Mouse (Mus musculus) CD8-positive naive resting alpha-beta T cell, adult 2 months (primary cell): ENCODE measurements around the gene Ano10.
"Not testable (repeated sequence)": the region's sequence is repeated elsewhere in the genome, so short reads cannot be mapped to it uniquely, and the experiment has no call there.

Experiments
- DNase-seq, 2 experiments: peaks; one replicate each; pipeline ENCODE4 v3.0.0; 2022; ENCODE audit warnings: low read depth in 2 of 2, low spot score in 2 of 2

The Ano10 gene

DNA sequence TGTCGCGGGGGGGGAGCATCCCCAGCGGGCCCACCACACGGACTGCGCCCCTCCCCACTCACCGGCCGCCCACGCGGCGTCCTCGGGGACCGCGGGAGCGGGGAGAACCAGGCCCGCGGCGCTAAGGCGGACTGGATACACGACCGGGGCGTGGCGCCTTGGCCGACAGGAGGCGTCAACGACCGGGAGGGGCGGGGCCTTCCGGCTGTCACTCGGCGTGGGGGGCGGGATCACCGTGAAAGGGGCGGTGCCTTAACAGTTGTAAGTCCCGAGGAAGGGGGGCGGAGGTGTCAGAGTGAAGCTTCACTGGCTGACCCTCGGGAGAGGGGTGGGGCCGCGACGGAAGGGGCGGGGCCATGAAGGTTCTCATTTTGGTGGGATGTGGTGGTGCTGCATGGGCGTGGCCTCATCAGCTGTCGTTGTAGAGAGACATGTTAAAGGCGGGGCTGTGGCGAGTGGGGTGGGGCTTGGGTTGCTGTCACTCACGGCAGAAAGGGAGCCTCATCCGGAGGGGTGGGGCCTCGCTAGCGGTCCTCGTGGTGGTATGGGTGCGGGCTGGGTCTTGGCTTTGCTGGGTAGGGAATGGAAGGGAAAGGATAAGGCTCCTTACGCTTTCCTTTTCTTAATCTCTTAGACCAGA, at the start of gene Ano10:
TSS of gene Ano10 (minus strand) at position 182 of the 640 bp plus-strand sequence.
- peak; percentile 95 to 98 for DNase-seq

DNA sequence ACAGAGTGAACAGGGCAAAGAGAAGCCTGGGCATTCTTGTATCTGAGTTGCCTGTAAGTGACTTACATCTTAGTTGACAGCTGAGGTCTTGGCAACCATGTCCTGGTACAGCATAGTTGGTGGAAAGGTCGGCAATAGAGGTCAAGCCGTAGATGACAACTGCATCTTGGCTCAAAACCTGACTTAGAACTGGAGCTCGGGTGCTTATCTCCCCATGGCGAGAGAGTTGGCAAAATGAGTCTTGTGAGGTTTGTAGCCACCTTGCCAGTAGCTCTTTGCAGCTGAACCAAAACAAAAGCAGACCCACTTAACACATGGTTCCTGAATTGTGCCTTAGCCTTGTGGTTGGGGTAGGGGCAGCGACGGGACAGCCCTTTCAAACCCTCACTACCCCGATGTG, 49.2 kb upstream of the Ano10 start:
- DNase-seq: no peak

DNA sequence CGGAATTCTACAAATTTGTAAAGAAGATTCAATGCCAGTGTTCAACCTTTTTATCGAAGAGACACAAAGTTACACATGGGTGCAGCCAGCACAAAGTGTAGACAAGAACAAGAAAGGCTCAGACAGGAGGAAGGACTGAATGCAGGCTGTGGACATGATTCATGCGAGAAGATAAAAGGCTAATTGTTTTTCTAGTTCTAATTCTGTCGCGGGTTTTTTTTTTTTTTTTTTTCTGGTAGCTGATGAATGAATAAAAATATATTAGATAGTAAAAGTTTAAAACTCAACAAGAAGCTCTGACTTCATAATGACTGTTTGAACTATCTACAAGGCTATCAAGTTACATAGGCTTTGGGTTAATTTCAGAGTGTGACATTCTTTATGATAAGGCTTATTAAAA, 45.7 kb upstream of the Ano10 start:
- no peak for DNase-seq

DNA sequence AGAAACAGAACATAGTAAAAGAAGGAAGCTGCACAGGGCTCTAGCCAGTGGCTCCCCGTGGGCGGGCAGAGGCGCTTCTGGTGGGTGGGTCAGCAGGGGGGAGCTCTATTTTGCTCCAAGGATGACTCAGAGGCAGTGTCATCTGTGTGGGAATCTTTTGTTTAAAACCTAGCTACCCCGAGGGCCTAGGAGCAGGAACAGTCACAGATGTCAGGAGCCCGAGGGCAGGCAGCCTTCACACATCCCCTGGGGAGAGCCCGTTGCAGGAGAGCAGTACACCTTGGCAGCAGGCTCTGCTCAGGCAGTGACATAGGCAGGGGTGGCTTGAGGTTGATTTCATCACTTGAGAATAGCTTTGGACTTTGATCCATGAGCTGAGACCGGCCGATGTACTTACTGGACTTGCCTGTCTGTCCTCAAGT, 43.3 kb upstream of the Ano10 start:
- DNase-seq: no peak

DNA sequence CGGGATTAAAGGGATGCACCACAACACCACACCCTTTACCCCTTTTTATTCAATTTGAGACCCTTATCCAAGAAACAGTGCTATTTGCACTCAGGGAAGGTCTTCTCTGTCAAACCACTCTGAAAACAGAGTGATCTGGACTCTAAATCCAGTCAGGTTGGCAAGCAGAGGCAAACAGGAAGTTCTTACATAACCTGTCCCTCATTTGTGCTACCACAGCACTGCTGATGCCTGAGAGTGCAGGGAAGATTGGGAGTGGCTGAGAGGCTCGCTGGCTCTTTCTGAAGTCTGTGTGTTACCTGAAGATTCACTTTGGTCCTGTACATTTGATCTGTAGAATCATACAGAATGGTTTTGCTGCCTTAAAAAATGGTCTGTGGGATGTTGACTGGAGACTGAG, 42.5 kb upstream of the Ano10 start:
- DNase-seq: no peak

DNA sequence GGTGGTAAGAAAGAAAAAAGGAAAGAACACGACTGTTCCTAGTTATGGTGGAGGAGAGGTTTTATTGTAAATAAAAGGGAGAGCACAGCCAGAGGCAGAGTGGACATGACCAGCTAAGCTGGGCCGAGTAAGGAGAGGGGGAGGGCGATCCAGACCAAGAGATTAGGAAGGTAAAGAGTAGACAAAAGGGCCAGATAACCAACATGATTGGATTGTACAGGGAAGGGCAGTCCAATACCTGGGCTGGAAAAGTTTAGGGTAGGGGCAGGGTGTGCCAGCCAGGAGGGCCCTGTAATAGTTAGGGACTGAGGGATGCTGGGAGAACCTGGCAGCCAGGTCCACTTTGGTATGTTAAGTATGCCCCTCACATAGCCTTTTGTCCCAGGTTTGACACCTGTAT, 34.0 kb upstream of the Ano10 start:
- DNase-seq: no peak

DNA sequence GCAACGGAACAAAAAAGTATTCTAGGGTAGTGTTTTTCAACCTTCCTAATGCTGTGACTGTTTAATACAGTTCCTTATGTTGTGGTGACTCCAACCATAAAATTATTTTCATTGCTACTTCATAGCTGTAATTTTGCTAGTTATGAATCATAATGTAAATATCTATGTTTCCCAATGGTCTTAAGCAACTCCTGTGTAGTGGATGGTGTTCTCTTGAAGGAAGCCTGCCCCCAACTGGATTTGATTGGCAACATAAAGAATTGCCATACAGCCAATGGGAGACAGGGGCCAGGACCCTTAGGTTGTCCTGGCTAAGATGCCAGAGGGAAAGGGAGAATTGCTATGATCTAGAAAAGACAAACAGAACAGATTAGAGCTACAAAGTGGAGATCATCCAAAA, 31.8 kb upstream of the Ano10 start:
- no peak for DNase-seq

DNA sequence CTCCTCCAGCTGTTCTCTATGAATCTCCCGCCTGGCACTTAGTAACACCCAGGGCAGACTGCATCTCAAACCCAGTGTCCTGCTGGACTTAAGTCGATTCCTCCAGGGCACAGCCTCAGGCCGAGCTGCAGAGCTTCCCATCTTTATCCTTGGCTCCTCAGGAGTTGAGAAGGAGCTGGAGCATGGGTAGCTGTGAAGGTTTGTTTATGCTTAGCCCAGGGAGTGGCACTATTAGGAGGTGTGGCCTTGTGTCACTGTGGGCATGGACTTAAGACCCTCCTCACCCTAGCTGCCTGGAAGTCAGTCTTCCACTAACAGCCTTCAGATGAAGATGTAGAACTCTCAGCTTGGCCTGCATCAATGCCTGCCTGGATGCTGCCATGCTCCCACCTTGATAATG, 28.1 kb upstream of the Ano10 start:
- no peak for DNase-seq

DNA sequence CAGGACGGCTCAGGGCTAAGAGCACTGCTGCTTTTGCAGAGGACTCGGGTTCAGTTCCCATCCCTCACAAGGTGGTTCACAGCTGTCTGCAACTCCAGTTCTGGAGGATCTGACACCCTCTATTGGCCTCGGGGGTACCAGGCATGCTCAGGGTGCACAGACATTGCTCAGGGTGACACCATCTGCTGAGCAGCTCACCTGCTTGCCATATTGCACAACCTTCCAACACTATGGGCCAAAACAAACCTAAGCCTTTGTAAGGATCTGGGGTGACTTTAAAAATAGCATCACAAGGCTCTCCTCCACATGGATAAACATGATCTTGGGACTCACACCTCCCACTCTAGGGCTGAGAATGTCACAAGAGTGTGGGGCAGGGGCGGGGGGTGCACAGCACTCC, 26.4 kb upstream of the Ano10 start:
- DNase-seq: no peak

DNA sequence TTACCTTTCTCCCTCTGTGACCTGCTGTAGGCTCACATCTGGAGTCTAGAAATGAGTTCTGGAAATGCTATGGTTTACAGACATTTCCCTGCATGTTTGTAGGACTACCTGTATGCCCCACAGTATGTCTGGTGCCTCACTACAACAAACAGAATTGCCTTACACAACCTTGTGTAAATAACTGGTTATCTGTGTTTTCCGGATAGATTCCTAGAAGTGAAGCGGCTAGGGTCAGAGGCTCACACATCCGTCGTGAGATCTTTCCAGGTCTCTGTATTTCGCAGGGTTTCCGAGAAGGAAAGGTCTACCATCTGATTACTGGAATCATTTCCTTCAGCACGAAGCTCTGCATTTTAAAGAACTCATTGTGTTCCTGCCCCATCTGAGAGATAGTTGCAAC, 22.3 kb upstream of the Ano10 start:
- DNase-seq: no peak

DNA sequence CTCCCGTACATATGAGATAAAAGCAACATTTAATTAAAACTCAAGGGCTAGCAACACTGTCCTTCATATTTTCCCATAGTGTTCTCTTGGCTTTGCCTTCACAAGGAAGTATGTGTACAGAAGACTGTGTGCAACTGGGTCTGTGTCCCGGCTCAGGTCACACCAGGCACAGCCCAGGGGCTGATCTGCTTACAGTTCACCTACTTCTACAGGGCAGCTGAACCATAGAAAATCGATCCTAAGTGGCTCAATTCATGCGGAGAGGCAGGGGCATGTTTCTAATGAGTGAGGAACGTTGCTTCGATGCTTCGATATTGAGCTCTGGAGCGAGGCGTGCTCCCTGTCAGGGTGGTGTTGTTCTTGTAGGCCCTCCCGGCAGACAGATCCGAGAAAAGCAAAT, 21.3 kb upstream of the Ano10 start:
- DNase-seq: no peak

DNA sequence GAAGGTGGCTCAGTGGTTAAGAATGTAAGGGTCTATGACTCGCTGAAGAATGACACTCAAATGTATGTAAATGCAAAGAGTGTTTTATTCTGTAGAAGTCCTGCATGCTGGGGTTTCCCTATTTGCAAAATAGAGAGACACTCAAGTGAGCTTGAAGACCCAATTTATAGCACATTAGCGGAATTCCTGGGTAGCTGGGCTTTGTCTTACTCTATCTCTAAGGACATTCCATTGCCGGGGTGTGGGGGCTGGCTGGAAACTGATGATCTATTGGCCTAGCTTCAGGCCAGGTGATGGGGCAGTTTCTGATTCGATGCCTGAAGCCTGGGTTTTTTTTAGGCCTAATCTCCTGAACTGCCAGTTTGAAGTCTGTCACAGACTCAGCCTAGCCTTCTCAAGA, 20.7 kb upstream of the Ano10 start:
- no peak for DNase-seq

DNA sequence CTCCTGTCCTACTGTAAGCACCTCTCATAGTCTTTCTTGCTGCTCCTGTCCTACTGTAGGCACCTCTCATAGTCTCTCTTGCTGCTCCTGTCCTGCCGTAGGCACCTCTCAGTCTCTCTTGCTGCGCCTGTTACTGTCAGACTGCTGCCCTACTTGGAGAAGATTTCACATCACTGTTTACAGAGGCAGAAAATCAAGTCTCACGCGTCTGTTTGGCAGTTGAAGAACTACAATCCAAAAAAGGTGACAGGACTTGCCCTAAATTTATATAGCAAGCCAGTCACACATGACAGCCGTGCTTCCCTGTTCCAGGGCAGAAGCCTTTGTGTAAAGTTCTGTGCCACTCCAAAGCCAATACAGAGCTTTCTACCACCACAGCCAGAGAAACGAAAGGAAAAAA, 20.2 kb upstream of the Ano10 start:
- DNase-seq: no peak

DNA sequence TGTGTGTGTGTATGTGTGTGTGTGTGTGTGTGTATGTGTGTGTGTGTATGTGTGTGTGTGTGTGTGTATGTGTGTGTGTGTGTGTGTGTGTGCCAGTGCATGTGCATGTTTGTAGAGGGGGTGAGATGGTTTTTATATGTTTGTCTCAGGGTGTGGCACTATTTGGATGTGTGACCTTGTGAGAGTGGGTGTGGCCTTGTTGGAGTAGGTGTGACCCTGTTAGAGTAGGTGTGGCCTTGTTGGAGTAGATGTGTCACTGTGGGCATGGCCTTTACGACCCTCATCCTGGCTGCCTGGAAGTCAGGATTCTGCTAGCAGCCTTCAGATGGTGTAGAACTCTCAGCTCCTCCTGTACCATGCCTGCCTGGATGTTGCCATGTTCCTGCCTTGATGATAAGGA, 18.9 kb upstream of the Ano10 start:
- DNase-seq: not testable (repeated sequence)

DNA sequence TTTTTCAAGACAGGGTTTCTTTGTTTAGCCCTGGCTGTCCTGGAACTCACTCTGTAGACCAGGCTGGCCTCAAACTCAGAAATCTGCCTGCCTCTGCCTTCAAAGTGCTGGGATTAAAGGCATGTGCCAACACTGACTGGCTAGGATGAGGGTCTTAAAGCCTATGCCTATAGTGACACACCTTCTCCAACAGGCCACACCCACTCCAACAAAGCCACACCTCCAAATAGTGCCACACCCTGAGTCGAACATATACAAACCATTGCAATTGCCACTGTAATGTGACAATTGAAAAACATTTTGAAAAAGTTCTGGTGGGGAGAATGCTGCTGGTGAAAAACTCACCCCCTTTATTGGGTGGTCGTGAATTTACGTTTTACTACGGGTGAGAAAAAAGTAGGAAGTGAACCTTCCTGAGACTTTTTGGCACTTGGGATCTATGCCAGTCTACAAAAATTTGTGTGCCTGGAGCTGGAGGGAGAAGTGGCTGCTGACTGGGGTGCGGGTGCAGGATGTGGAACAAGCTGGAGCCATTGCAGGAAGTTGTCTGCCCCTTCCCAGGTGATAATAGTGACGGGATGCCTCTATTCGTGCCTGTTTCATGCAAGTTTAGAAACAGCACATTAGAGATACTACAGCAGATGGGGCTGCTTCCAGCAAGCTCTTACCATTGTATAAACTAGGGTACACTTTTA, 18.2 kb upstream of the Ano10 start:
- no peak for DNase-seq

DNA sequence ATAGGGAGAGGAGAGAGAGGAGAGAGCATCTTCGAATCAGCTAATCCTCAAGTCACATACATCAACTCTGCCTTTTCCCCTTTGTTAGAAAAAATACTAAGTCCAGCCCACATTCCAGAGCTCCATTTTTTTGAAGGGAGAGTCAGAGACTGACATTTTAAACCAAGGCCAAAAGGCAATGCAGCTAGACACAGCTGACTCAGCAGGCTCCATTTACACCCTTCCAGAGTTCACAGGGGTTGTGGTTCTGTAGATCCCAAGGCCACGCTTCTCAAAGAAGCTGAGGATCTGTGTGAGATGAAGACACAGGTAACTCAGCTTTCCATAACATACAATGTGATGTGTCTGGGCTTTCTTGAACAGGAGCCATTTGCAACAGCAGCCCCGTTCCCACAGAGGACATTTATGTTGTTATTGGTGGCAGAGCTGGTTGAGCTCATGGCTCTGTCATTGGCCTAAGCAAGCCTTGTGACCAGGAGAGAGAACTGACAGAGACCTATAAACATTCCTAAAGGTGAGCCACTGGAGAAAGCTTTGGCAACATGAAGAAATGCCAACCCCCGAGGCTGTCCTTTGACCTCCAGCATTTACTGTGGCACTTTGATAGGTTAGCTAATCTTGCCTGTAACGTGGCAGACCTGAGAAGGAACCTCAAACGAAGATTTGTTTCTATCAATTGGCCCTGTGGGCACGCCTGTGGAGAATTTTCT, 17.0 kb upstream of the Ano10 start:
- DNase-seq: no peak

DNA sequence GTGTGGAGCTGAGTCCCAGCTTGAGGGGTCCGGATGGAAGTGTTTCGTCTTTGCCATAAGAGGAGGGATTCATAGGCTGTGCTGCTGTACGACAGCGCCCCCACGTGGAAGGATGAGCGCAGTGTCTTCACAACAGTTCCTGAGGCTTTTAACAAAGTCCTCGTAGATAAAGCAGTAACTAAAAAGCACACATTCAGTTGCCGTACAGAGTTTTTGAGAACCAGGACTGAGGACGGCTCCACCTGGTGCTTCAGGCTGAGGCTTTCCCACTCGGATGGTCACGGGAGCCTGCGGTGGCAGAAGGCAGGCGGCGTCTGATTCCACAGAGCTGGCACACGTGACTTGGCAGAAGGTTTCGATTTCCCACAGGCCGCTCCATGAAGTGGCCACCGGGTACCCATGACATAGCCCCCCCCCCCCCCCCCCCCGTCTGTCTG, 16.4 kb upstream of the Ano10 start:
- DNase-seq: peak; percentile 76 to 81

DNA sequence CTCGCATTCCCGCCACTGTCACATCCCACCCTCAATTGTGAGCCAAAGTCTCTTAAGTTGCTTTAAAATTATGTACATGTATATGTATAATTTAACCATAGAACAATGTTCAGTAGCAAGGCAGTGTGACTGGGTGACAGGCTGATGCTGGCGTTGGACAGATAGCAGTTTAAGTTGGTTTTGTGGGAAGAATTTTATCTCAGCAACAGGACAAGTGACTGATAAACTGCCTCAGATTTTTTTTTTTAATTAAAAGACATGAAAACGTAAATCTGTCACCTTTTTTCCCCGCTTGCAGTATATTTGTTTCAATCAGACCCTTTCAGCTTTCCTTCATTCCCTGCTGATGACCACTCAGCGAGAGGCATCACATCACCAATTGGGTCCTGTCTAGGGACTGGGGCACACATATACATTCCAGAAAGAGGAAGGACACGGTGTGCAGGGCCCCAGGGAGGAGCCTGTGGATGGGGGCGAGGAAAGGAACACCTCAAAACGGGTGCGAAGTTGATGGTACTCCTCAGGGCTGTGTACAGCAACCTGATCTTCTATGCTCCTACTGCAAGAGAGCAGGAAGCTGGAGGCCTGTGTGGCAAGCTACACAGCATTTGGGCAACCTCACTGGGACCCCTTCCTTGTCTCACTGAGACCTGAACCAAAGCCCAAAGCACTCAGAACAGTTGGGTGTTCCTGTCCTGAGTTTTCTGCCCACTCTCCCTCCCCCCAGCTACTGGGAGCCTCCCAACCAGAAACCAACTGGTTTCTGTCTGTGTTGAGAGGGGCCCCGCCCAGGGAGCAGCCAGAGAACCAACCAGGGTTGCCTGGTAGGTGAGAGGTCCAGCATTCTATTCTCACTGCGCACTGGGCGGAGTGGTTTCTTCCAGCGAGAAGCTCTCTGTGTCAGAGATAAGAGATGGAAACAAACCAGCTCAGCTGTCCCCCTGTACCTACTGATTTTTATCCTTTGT, 15.1 kb upstream of the Ano10 start:
- no peak for DNase-seq

DNA sequence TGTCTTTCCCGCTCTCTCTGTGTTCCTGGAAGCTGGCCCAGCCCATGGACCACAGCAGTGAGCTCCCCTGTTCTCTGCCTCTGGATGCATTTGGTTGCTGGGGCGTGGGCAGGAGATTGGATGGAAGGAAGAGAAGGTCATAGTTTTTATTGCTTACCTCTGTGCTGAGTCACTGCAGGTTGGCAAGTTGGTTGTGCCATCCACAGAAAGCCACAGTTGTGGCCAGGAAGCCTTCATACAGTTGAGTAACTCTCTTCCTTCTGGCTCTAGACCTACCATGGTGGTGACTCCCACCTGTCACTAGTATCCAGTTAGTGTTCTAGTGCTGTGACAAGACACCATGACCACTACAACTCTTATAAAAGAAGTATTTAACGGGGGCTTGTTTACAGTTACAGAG, 11.1 kb upstream of the Ano10 start:
- no peak for DNase-seq

DNA sequence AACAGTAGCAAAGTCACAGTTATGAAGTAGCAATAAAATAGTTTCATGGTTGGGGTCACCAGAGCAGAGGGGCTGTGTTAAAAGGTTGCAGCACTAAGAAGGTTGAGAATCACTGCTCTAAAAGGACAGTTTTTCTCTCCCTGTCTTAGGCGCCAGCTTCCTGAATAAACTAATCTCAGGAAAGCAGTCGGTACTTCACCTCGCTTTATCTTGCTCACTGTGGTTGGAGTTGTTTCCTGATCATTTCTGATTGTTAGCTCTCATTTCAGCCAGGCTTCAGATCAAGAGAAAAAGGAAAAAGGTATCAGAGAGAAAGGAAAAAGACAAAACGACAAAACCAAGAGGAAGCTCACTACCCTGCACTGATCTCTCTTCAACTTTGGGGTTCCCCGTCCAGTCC, 1.9 kb upstream of the Ano10 start:
- DNase-seq: no peak

DNA sequence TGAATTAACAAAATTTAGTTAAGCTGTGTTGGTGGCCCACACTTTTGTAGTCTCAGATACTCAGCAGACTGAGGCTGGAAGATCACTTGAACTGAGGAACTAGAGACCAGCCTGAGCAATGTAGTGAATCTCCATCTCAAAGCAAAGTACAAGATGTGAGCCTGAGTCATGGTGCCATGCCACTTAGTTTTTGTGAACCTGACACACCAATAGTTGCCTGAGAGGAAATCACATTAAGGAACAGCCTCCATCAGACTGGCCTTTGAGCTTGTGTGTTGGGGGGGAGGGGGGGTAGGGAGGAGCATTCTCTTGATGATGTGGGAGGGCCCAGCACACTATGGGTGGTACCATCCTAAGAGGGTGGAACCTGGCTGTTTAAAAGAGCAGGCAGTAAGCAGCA, 1.2 kb upstream of the Ano10 start:
- no peak for DNase-seq
